Mouse (Mus musculus) left cerebral cortex, adult 6 months (tissue): Measurements from ENCODE around the gene March2. TPM values are rescaled to one million over a fixed set of nuclear protein-coding genes. Genes with fewer than 3 reads are reported as not detected.

ENCODE experiments used
- long read RNA-seq, 2 experiments: library from polyadenylated mRNA; unstranded; transcript quantifications; one replicate each; pipeline ENCODE4 v2.0.0; 2019 to 2020
- polyA plus RNA-seq: library from polyadenylated mRNA; unstranded; fragments of <200 nt; fragmentation: Nextera tagmentation; gene quantifications from 2 replicates; pipeline ENCODE4 v1.2.3, GENCODE M21; 2021

The March2 gene
- 20.5 and 194 TPM in 2 replicates for polyA plus RNA-seq
- long read RNA-seq, experiment 1, transcript March2-203 (5 exons, 1,398 nt) = major isoform, 26 of 66 reads
- long read RNA-seq, experiment 1, transcript March2-205 (5 exons, 1,418 nt) = minor isoform, 9 of 66 reads
- long read RNA-seq, experiment 1, partial matches to known transcripts = 8 of 66 reads
- long read RNA-seq, experiment 1, other reads (novel, unspliced or antisense) = 21 of 66 reads
- long read RNA-seq, experiment 2, transcript March2-203 (5 exons, 1,398 nt) = major isoform, 9 of 32 reads
- long read RNA-seq, experiment 2, partial matches to known transcripts = 8 of 32 reads
- long read RNA-seq, experiment 2, other reads (novel, unspliced or antisense) = 11 of 32 reads

GRCm38 (mm10) chr17:33718384-33718881 is at the start of gene March2:
TSS of gene March2 (minus strand) at chr17:33718670.

GRCm38 (mm10) chr17:33760255-33761165 is 42.0 kb upstream of the March2 start, which contains the start of gene Rab11b:
TSS of gene Rab11b (minus strand) at chr17:33760530.

GRCm38 (mm10) chr17:33686760-33687159 is 31.7 kb downstream of the March2 start, which contains the start of gene Hnrnpm:
TSS of gene Hnrnpm (minus strand) at chr17:33686860.

GRCm38 (mm10) chr17:33637516-33638276 is 80.8 kb downstream of the March2 start, which contains the start of gene Pram1:
TSS of gene Pram1 (plus strand) at chr17:33638056.

Other genes with a start within 250 kb of the March2 start
- 1.9 and 2.4 TPM in 2 replicates for gene Adamts10, start 194.5 kb downstream of the March2 start, polyA plus RNA-seq
- gene Myo1f, start 163.0 kb downstream of the March2 start, polyA plus RNA-seq = 1.2 and 1.5 TPM in 2 replicates
- gene Zfp414, start 89.6 kb downstream of the March2 start, polyA plus RNA-seq = 29.6 and 40.3 TPM in 2 replicates
- gene Pram1, start 80.6 kb downstream of the March2 start, polyA plus RNA-seq = not detected in 2 replicates
- gene Hnrnpm, start 31.8 kb downstream of the March2 start, polyA plus RNA-seq = 48.3 and 50.7 TPM in 2 replicates
- gene Rab11b, start 41.9 kb upstream of the March2 start, polyA plus RNA-seq = 640 and 662 TPM in 2 replicates
- 3.4 TPM in 2 replicates for gene Angptl4, start 63.2 kb upstream of the March2 start, polyA plus RNA-seq
- gene Kank3, start 91.8 kb upstream of the March2 start, polyA plus RNA-seq = 18.2 and 19.7 TPM in 2 replicates
- 2,886 and 3,372 TPM in 2 replicates for gene Rps28, start 105.9 kb upstream of the March2 start, polyA plus RNA-seq
- 1,006 and 1,076 TPM in 2 replicates for gene Ndufa7, start 105.9 kb upstream of the March2 start, polyA plus RNA-seq
- gene Cd320, start 124.4 kb upstream of the March2 start, polyA plus RNA-seq = 45.2 and 56.2 TPM in 2 replicates
- gene Gm7029, start 155.2 kb upstream of the March2 start, polyA plus RNA-seq = not detected in 2 replicates
- 0.23 and 0.25 TPM in 2 replicates for gene Kifc1, start 172.0 kb upstream of the March2 start, polyA plus RNA-seq
- gene Platr17, start 186.5 kb upstream of the March2 start, polyA plus RNA-seq = 1.5 and 2.0 TPM in 2 replicates
- gene Daxx, start 190.7 kb upstream of the March2 start, polyA plus RNA-seq = 17.9 and 19.4 TPM in 2 replicates
- 27.8 and 29.4 TPM in 2 replicates for gene Tapbp, start 197.2 kb upstream of the March2 start, polyA plus RNA-seq
- gene Zbtb22, start 197.2 kb upstream of the March2 start, polyA plus RNA-seq = 4.8 and 8.5 TPM in 2 replicates
- 7.1 and 7.2 TPM in 2 replicates for gene Rgl2, start 210.9 kb upstream of the March2 start, polyA plus RNA-seq
- 117 and 123 TPM in 2 replicates for gene Pfdn6, start 221.7 kb upstream of the March2 start, polyA plus RNA-seq
- gene Wdr46, start 222.0 kb upstream of the March2 start, polyA plus RNA-seq = 4.5 and 4.8 TPM in 2 replicates
- gene B3galt4, start 232.8 kb upstream of the March2 start, polyA plus RNA-seq = 4.3 and 5.6 TPM in 2 replicates
- gene Vps52, start 237.1 kb upstream of the March2 start, polyA plus RNA-seq = 41.5 and 54.7 TPM in 2 replicates
- 906 and 922 TPM in 2 replicates for gene Rps18, start 237.3 kb upstream of the March2 start, polyA plus RNA-seq